Mouse (Mus musculus) gastrocnemius, adult 8-10 months (tissue): ENCODE measurements at regions not wholly inside any gene's neighbourhood (a gene's known extent, or its start where the extent isn't known, plus 50 kb on each side); places are given as distances from the start of the nearest gene placed in this dataset.

ENCODE experiments used
- DNase-seq, 2 experiments: peaks; one replicate each; pipeline ENCODE4 v3.0.0; 2022; ENCODE audit warnings: low spot score in 2 of 2

DNA sequence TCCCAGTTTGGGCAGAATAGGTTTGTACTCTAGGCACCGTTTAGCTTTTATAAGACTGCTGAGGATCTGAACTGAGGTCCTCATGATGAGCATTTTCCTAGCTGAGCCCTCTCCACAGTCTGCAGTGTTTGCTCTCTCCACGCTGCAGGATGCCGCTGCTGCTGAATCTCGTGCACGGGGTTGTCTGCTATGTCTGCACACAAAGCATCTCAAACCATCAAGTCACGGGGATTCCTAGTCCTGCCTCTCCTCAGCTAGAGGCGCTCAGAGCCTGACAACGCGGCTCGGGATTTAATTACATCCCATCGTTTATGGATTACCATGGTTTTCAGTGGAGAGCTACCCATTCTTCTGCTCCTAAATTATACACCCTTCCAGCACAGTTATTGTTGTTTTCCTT is 175.6 kb downstream of the Rnf144b start:
- no peak for DNase-seq

GRCm38 (mm10) chr13:47300486-47300885 is 178.0 kb downstream of the Rnf144b start:
- no peak for DNase-seq

DNA sequence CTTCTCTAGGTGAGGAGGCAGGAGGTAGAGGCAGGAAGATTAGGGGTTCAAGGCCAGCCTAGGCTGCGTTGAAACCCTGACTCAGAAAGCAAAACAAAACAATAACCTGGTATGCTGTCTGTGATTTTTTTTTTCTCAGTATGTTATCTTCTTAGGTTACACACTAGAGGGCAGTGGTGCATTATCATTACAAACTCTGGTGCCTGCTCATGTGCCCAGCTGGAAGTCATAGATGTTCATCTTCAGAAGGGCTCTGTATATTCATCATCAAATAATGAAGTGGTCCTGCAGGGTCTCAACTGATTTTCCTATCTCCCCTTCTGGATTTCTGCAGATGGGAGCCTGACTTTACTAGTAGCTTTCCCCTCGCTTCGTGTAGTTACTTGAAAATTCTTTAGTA is 178.6 kb downstream of the Rnf144b start:
- no peak for DNase-seq

- no peak for DNase-seq
These were observed 187.0 kb downstream of the Rnf144b start for GRCm38 (mm10) chr13:47309492-47309891.

GRCm38 (mm10) chr13:47310751-47311202 is 188.3 kb downstream of the Rnf144b start:
- no peak for DNase-seq

GRCm38 (mm10) chr13:47319549-47319948 is 197.1 kb downstream of the Rnf144b start:
- no peak for DNase-seq

GRCm38 (mm10) chr13:47321876-47322275 is 199.4 kb downstream of the Rnf144b start:
- DNase-seq = no peak

GRCm38 (mm10) chr13:47335996-47336684 is 213.7 kb downstream of the Rnf144b start:
- DNase-seq = peak in 1 of 2 experiments; percentile 10

- DNase-seq = no peak
These were observed 214.5 kb downstream of the Rnf144b start for GRCm38 (mm10) chr13:47336865-47337441.

DNA sequence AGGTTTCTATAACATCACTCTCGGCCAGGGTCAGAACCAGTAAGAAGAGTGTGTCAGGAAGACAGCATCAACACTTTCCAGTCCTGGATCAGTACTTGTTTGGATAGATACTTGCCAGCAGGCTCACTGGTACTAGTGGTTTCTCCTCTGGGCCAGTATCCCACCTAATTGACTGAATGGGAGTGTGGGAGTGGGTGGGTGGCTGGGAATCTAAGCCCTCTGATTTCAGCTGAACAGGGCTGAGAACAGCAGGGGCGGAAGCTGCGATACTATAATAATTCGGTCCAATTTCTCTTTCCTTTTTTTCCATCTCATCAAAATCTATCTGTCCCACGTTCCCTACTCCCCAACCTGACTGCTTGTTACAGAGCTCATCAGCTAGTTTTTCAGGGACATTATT is 217.0 kb downstream of the Rnf144b start:
- DNase-seq = no peak

DNA sequence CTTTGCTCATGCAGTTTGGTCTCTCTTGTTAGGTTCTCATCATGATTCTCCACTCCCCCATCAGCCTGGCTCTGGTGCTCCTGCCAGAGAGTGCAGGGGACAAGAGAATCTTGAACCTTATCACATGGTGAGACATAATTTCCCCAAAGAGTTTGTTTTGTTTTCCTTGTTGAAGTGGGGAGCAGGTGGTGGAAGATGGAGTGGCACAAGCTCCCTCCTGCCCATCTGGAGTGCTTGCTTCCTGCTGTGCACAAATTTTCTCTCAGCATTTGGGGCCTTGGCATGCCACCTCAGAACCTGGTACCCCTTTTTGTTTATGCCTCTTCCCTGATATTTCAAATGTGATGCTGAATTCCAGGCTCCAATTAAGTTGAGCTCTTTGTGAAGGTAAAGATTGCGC is 219.9 kb downstream of the Rnf144b start:
- DNase-seq = no peak

DNA sequence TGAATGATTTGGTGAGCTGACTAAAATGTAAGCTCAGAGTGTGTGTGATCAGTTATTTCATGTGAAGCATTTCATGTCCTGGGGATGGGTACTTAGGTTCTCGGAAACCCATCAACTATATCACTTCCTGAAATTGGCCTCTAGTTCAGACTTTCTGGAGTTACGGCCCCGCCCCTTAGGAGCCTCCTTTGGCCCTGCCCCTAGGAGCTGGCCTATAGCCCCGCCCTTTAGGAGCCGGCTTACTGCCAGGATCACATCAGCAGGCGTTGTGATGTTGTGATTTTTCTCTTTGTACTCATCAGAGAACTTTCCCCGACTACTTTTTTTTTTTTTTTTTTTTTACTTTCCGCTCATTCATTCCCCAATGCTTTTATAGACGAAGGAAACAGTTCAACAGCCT is 223.1 kb downstream of the Rnf144b start:
- DNase-seq = no peak

GRCm38 (mm10) chr13:47347835-47348234 is 225.4 kb downstream of the Rnf144b start:
- DNase-seq = no peak

DNA sequence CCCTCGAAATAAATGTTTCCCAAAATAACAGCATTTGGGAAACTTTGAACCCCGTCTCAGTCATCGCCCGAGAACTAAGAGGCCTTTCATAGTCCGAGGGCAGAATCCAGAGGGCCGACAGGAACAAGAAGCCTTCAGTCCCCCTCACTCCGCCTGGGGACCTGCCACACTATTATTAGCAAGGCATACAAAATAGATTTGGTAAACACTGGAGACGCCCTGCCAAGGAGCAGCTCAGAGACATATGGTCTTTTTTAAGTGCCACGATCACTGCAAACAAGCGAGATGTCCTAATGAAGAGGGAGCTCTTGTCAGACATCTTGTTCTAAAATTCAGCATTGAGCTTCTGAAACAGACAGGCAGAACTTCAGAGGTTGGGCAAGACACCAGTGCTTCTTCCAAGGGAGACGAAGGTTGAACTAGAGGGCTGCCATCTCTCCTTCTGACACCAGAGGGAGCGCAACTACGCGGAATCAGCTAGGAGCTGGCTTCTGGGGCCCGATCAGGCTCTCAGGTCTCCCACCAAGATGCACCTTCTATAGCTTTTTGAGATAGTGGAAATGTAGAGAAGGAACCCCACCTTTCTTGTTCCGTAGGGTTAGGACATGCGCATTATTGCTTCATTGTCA is 226.2 kb downstream of the Rnf144b start:
- peak; percentile 25 to 31 for DNase-seq

DNA sequence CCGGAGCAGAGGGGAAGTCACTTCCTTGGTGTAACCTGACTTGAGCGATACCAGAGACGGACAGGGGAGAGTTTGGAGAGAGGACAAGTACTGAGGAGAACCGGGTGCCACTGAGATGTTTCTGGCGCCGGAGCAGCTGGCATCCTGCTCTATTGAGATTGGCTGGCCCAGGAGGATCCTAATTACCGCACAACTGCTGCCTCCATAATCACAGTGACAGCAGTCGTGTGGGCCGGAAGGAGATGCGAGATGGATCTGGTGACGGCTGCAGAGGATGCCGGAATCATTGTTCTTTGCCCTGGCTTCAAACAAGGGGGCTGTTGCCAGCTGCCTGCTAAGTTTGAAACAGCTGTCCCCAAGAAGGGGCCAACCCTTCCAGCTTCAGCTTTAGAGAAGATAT is 232.0 kb downstream of the Rnf144b start:
- no peak for DNase-seq

DNA sequence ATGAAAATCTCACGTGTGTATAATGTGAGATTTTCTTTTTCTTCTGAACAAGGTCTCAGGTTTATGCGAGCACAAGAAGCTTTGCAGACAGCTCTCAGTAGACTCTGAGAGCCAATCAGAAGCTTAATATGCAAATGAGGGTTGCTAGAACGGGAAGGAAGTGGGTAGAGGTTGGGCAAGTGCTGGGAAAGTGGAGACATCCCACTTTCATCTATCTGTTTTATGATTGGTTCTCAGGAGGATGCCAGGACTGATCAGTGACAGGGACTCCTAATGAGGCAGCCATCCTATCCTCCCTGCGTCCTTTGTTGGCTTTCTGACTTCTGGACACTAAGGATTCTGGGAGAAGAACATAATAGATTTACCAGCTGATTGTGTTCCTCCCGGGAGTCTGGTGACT is 232.7 kb downstream of the Rnf144b start:
- no peak for DNase-seq

DNA sequence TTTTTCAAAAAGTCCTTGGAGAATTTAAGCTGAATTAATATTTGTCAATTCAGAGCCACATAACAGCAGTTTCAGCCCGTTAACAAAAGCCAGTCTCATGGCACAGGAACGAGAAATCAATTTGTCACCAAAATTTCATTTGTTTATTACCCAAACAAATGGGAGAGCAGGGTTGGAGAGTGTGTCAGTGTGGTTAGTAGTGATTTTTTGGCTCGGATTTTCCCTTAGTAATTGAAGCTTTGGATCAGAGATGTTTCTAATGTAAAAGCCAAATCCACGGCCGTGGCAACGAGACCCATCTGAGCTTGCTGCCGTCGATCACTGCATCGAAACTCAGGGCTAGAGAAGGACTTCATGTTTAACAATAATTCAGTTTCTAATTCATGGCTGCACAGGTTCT is 236.5 kb downstream of the Rnf144b start:
- no peak for DNase-seq

DNA sequence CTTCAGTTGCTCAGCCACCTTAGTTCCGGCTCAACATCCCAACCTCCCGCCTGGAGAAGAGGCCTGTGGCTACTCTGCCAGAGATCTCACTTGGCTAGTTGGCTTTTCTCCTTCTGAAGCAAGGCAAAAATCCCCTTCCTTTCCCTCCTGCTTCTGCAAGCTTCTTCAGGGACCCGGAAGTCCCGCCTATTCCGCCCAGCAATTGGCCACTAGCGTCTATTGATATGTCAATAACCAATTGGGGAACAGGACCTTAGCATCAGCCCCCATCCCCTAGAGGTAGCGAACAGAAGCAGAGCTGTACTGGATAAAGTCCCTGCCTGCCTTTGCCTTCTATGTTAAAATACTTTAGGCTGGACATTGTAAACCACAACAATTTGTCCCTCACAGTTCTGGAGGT is 243.3 kb downstream of the Rnf144b start:
- no peak for DNase-seq

DNA sequence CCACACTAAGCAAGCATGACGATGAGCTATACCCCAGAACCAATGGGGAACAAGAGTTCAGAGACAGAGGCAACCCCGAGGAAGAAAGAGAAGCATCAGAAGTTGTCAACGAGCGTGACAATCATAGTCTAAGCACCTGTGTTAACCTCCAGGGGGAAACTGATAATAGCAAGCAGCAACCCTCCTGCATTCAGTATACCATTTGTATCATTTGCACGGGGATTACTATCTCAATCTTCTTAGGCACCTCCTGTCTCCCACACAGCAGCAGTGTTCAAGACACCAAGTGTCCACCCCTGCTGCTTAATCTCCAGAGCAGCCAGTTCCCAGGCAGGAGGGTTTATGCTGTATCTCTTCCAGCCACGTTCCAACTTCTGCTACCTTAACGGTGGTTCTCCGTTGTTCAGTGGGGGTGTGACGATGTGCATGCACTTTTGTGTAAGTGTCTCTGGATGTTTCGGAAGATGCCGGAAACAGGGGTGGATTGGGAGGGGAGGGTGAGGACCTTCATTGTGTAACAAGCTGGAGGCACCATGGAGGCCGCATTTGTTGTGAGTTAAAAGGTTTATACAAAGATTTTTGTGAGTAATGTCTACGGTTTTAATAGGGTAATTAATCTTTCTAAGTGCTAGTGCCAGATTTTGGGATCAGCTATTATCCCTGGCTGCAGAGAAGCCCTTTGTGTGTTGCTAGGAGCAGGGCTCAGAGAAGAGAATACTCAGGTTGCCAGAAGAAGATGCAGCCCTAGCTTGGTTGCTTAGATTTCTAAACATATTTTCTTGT is 245.8 kb downstream of the Rnf144b start:
- no peak for DNase-seq

DNA sequence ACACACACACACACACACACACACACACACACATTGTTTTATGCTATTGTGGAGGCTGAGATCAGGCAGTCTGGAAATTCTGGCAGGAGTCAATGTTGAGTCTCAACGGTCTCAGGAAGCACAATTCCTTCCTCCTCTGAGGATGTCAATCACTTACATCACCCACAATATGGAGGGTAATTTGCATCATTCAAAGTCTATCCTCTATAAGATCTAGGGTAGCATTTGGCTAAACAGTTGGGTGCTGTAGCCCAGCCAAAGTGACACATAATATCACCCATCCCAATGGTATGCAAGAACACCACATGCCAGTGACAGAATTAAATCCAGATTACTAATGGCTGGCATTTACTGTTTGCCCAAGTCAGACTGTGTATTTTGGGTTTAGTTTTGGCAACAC is 252.1 kb downstream of the Rnf144b start:
- no peak for DNase-seq

DNA sequence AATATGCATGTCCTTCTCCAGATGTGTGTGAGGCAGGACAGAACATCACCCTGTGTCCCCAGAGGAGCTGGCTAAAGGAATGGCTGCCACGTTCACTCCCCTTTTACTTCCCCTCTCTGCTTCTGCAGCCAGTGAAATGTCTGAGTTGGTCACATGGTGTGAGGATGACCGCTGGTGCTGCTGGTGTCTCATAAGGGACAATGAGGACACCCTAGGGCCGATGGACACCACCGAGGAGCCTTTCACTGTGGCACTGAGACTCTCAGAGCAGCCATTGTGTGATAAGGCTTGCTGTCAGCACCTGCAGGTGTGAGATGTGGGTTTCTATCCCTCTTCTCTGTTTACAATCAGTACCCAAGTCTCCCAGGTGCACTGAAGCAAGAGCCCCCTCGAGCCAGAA is 268.6 kb downstream of the Rnf144b start:
- no peak for DNase-seq

DNA sequence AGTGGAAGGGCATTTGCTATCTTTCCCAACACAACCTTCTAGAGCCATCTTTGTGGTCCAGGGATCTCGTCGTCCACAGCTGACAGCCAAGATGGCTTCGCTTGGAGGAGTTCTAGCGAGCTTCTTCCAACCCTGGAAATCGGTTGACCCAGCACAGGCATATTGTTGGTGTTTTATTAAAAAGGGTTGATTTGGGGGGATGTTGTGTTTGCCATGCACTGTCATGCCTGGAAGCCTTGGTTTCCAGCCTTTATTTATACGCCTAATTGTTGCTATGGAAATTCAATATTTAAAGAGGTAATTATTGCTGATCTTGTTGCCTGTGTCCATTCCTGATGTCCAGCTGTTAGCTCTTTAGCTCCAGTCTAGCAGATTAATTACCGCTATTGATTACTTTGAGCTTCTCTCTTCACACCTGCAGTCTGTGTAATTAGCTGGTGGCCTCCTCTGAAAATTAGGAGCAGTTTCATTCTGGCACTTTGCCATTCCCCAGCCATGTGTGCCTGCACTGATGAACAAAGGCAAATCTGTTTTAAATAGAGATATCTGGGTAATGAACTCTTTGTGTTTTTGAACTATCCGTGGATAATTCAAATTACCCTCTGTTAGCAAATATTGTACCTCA is 275.4 kb downstream of the Rnf144b start:
- no peak for DNase-seq
